In the genomic region with DNA sequence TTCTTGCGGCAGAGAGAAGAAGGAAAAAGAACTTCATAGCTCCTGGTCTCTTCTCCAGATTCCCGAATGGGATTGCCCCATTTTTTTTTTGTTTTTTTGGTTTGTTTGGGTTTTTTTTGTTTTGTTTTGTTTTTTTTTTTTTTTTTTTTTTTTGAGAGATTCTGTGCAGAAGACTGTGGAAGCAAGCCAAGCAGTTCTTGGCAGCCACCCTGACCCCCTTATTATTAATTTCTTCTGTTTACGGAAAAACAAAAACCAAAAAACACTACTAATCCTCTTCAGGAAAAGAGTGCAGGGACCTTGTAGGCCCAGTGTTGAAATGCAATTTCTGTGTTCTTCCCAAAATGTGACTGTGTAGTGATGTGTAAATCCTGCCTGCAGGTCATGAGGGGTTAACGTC, we compare ENCODE assay signal across 21 mouse cellular contexts.
"Had no signal": no experiment of that assay in that cellular context is flagged by ENCODE, and none has a peak within 500 bp of the region (broad histone marks: within the 10 kb centered on the region; RNA-seq: fewer than 3 reads in every experiment).

No protein-coding gene starts in this region.

- H3K4me3 ChIP-seq: layer of hippocampus, adult 2 months; limb, embryonic 10.5 days; limb, embryonic 13.5 days; liver, embryonic 12.5 days; liver, embryonic 15.5 days; midbrain, embryonic 12.5 days; midbrain, embryonic 15.5 days; neural tube, embryonic 12.5 days; neural tube, embryonic 15.5 days had no signal

- H3K36me3 ChIP-seq: limb, embryonic 10.5 days; limb, embryonic 13.5 days; liver, embryonic 12.5 days; liver, embryonic 15.5 days; midbrain, embryonic 12.5 days; midbrain, embryonic 15.5 days; neural tube, embryonic 12.5 days; neural tube, embryonic 15.5 days had no signal

- H3K27ac ChIP-seq: layer of hippocampus, adult 2 months; limb, embryonic 10.5 days; limb, embryonic 13.5 days; liver, embryonic 12.5 days; liver, embryonic 15.5 days; macrophage; midbrain, embryonic 12.5 days; midbrain, embryonic 15.5 days; neural tube, embryonic 12.5 days; neural tube, embryonic 15.5 days; stomach, postnatal 0 days had no signal

- H3K9me3 ChIP-seq: limb, embryonic 10.5 days; limb, embryonic 13.5 days; liver, embryonic 12.5 days; liver, embryonic 15.5 days; midbrain, embryonic 12.5 days; midbrain, embryonic 15.5 days; neural tube, embryonic 12.5 days; neural tube, embryonic 15.5 days had no signal

- H3K4me2 ChIP-seq: limb, embryonic 13.5 days; liver, embryonic 12.5 days; liver, embryonic 15.5 days; midbrain, embryonic 12.5 days; midbrain, embryonic 15.5 days; neural tube, embryonic 12.5 days; neural tube, embryonic 15.5 days had no signal

- H3K27me3 ChIP-seq: limb, embryonic 13.5 days; liver, embryonic 12.5 days; liver, embryonic 15.5 days; midbrain, embryonic 12.5 days; midbrain, embryonic 15.5 days; neural tube, embryonic 12.5 days had no signal

- ATAC-seq: intestine, postnatal 0 days; liver, embryonic 12.5 days; midbrain, embryonic 15.5 days had no signal

- H3K4me1 ChIP-seq: liver, embryonic 12.5 days; liver, embryonic 15.5 days had no signal

- H3K9ac ChIP-seq: limb, embryonic 13.5 days; liver, embryonic 12.5 days; liver, embryonic 15.5 days; midbrain, embryonic 12.5 days; midbrain, embryonic 15.5 days; neural tube, embryonic 12.5 days; neural tube, embryonic 15.5 days had no signal

- DNase-seq: layer of hippocampus, adult 9-11 months; liver; lung, adult 2 months; right cerebral cortex, adult 18-20 months; right cerebral cortex, postnatal 14 days; right cerebral cortex, postnatal 4 days; thymus, adult 2 months; thymus, postnatal 14 days; thymus, postnatal 4 days had no signal
